ENCODE assay signal across 8 mouse cellular contexts in genomic region chr6:124918890-124919627, GRCm38 (mm10). TPM values are rescaled to one million over a fixed set of nuclear protein-coding genes. Genes with fewer than 3 reads are reported as not detected.
A peak's percentile ranks its signal among the peaks of the same experiment; 100 is the strongest.
DNase-seq lines count a peak whose midpoint lies in the region; ATAC-seq and TF ChIP-seq lines count a peak whose summit lies in the region.

No protein-coding gene starts in this region.

- 33% methylated on average over 13 of the region's 14 CpGs for WGBS in heart, adult 2 months
- 29% methylated on average over 13 of the region's 14 CpGs for WGBS in heart, postnatal 0 days
- 23% methylated on average over 13 of the region's 14 CpGs for WGBS in liver, postnatal 0 days (ENCODE audit: insufficient replicate concordance)

- in situ Hi-C loops in ES-E14 (cut with MboI; ENCODE audit: low sequenced_read_pairs in 2 of 2, unreplicated experiment in 2 of 2): no loop called here

- TF ChIP-seq POLR2A in heart, adult 2 months (IDR thresholded peaks at IDR 0.05; ENCODE audit: insufficient read depth, low read depth, low read length): no peak

- intact Hi-C loops in heart, adult 2 months (cut with DNase I): no loop called here
- intact Hi-C loops in heart, postnatal 25 days (cut with DNase I): loop anchor here (5.0 kb wide), 2 partner anchors 93 to 163 kb away; no protein-coding TSS in a partner anchor

- no peak for ATAC-seq in heart, postnatal 0 days (ENCODE audit: insufficient read depth, low read depth)
- ATAC-seq in liver, postnatal 0 days: no peak

- no peaks in the 10 kb centered on the region for H3K9me3 ChIP-seq in ES-E14 (ENCODE audit: control insufficient read depth, insufficient read depth, low read depth, low read length)
- no peaks in the 10 kb centered on the region for H3K9me3 ChIP-seq in heart, postnatal 0 days (replicated peaks; ENCODE audit: control insufficient read depth, low read length)
- no peaks in the 10 kb centered on the region for H3K9me3 ChIP-seq in liver, postnatal 0 days (ENCODE audit: low read length)

- peak overlapping the region; percentile 97 for H3K4me2 ChIP-seq in heart, postnatal 0 days (ENCODE audit: low read depth, low read length)
- peak overlapping the region; percentile 77 for H3K4me2 ChIP-seq in liver, postnatal 0 days (ENCODE audit: low read depth, low read length)

- DNase-seq in heart, adult 2 months: no peak
- DNase-seq in heart, postnatal 25 days (ENCODE audit: low spot score): no peak
- DNase-seq in ES-E14 (ENCODE audit: low read depth, low spot score): no peak
- DNase-seq in heart, postnatal 0 days (ENCODE audit: low spot score): no peak
- no peak for DNase-seq in liver, postnatal 0 days
- no peak for DNase-seq in left cerebral cortex, adult 9 months (ENCODE audit: low spot score in 2 of 2)
- no peak for DNase-seq in layer of hippocampus, adult 9-10 months (ENCODE audit: low spot score)
- DNase-seq in cerebellum, postnatal 36 days: no peak

- H3K4me3 ChIP-seq in heart, adult 2 months: peak overlapping the region; percentile 34; the same call in 1 of the 2 replicates
- H3K4me3 ChIP-seq in ES-E14 (ENCODE audit: insufficient read depth in 1 of 2, low read depth in 1 of 2, low read length in 2 of 2, poor library complexity in 1 of 2, severe bottlenecking in 1 of 2): peak overlapping the region in 1 of 2 experiments; percentile 10; a peak in 1 of 4 replicates
- H3K4me3 ChIP-seq in heart, postnatal 0 days (ENCODE audit: low read depth, low read length): peak overlapping the region; percentile 38; the same call in 1 of the 2 replicates
- H3K4me3 ChIP-seq in liver, postnatal 0 days (ENCODE audit: low read depth, low read length): peak overlapping the region; percentile 27

- H3K27ac ChIP-seq in heart, adult 2 months: peak overlapping the region; percentile 98
- peak overlapping the region; percentile 56; the same call in 1 of the 2 replicates for H3K27ac ChIP-seq in ES-E14 (ENCODE audit: insufficient read depth, low read depth, low read length, poor library complexity, severe bottlenecking)
- peak overlapping the region; percentile 100 for H3K27ac ChIP-seq in heart, postnatal 0 days (ENCODE audit: low read depth)
- H3K27ac ChIP-seq in liver, postnatal 0 days (ENCODE audit: low read depth): 0 out of 2 replicates have a peak overlapping the region, but pooled peaks have one; percentile 96

- TF ChIP-seq CTCF in heart, adult 2 months (IDR thresholded peaks at IDR 0.05): no peak
- TF ChIP-seq CTCF in heart, postnatal 0 days (IDR thresholded peaks at IDR 0.05; ENCODE audit: low read depth): no peak
- TF ChIP-seq CTCF in liver, postnatal 0 days (IDR thresholded peaks at IDR 0.05; ENCODE audit: low read depth): no peak

- 0 out of 2 replicates have a peak, but pooled peaks cover 2% of the 10 kb centered on the region for H3K79me2 ChIP-seq in heart, adult 2 months (replicated peaks; ENCODE audit: control insufficient read depth, insufficient read depth, low read length)

- H3K9ac ChIP-seq in heart, adult 2 months (ENCODE audit: low read depth, low read length): no peak overlapping the region
- peak overlapping the region; percentile 14; the same call in 1 of the 2 replicates for H3K9ac ChIP-seq in ES-E14 (ENCODE audit: insufficient read depth, low read depth, low read length, poor library complexity, severe bottlenecking)
- H3K9ac ChIP-seq in heart, postnatal 0 days (replicated peaks; ENCODE audit: low read depth, low read length): no peak overlapping the region
- no peak overlapping the region for H3K9ac ChIP-seq in liver, postnatal 0 days (replicated peaks)

- peaks cover 12% of the 10 kb centered on the region for H3K4me1 ChIP-seq in heart, adult 2 months (ENCODE audit: control insufficient read depth, insufficient read depth, low read length)
- peaks cover 5 to 30% of the 10 kb centered on the region in 2 experiments for H3K4me1 ChIP-seq in ES-E14 (ENCODE audit: control insufficient read depth in 2 of 2, insufficient read depth in 2 of 2, low read length in 2 of 2, poor library complexity in 1 of 2)
- peaks cover 39% of the 10 kb centered on the region for H3K4me1 ChIP-seq in heart, postnatal 0 days (ENCODE audit: control insufficient read depth, insufficient read depth)
- H3K4me1 ChIP-seq in liver, postnatal 0 days (ENCODE audit: insufficient read depth): peaks cover 20% of the 10 kb centered on the region

- no peaks in the 10 kb centered on the region for H3K36me3 ChIP-seq in heart, adult 2 months (ENCODE audit: control insufficient read depth, insufficient read depth, low read length)
- peaks cover 8% of the 10 kb centered on the region; the same call in 1 of the 2 replicates for H3K36me3 ChIP-seq in ES-E14 (ENCODE audit: control insufficient read depth, insufficient read depth, low read length, poor library complexity, severe bottlenecking)
- peaks cover 11% of the 10 kb centered on the region for H3K36me3 ChIP-seq in heart, postnatal 0 days (replicated peaks; ENCODE audit: control insufficient read depth, insufficient read depth, low read length)
- H3K36me3 ChIP-seq in liver, postnatal 0 days (replicated peaks; ENCODE audit: insufficient read depth, low read length): peaks cover 7% of the 10 kb centered on the region; the same call in 1 of the 2 replicates

- no peak for TF ChIP-seq EP300 in heart, adult 2 months (IDR thresholded peaks at IDR 0.05; ENCODE audit: insufficient read depth, low read depth, low read length)
- TF ChIP-seq EP300 in heart, postnatal 0 days (IDR thresholded peaks at IDR 0.05; ENCODE audit: low read depth): no peak
- TF ChIP-seq EP300 in liver, postnatal 0 days (IDR thresholded peaks at IDR 0.05; ENCODE audit: low read depth): no peak

- H3K27me3 ChIP-seq in heart, adult 2 months (ENCODE audit: control insufficient read depth, insufficient read depth, low read length): no peaks in the 10 kb centered on the region
- no peaks in the 10 kb centered on the region for H3K27me3 ChIP-seq in heart, postnatal 0 days (ENCODE audit: control insufficient read depth, insufficient read depth, low read length)
- H3K27me3 ChIP-seq in liver, postnatal 0 days (ENCODE audit: insufficient read depth, low read length): peaks cover 37% of the 10 kb centered on the region

TF ChIP-seq in ES-E14, 5 proteins besides CTCF, POLR2A, EP300 and RAD21:
- TF ChIP-seq CHD2 (IDR thresholded peaks at IDR 0.05; ENCODE audit: low read depth, low read length): no peak
- no peak for TF ChIP-seq ZNF384 (IDR thresholded peaks at IDR 0.05; ENCODE audit: low read depth, low read length)
- TF ChIP-seq ZC3H11A (IDR thresholded peaks at IDR 0.05; ENCODE audit: borderline replicate concordance, low read depth, low read length): no peak
- TF ChIP-seq MAFK (IDR thresholded peaks at IDR 0.05; ENCODE audit: insufficient read depth, low read depth, low read length): no peak
- TF ChIP-seq HCFC1 (IDR thresholded peaks at IDR 0.05; ENCODE audit: borderline replicate concordance, insufficient read depth, low read length): no peak

RNA-seq across cellular contexts. Expression of gene Ptms, which starts 0.8 kb away (rescaled TPM):
- total RNA-seq in heart, adult 2 months (2021): 100 to 1,000 TPM; 154 to 163 TPM
- 547 and 614 TPM in 2 replicates for polyA plus RNA-seq in heart, adult 2 months (2012; rRNA removed)
- 100 to 1,000 TPM; 235 to 245 TPM for total RNA-seq in heart, postnatal 25 days (2021)
- 66.7 and 67.4 TPM in 2 replicates for total RNA-seq in ES-E14 (2012; rRNA removed)
- total RNA-seq in heart, postnatal 0 days (2014; rRNA removed; ENCODE audit: low replicate concordance): 323 and 565 TPM in 2 replicates
- polyA plus RNA-seq in heart, postnatal 0 days (2015; fragmentation: Nextera tagmentation; extraction: Ambion mirVana): 221 and 246 TPM in 2 replicates
- 116 and 145 TPM in 2 replicates for polyA plus RNA-seq in liver, postnatal 0 days (2015; fragmentation: Nextera tagmentation; extraction: Ambion mirVana)

RNA-seq across cellular contexts. Expression of gene Lag3, which starts 7.6 kb away (rescaled TPM):
- total RNA-seq in heart, adult 2 months (2021): under 1 TPM; 0.32 to 0.34 TPM
- polyA plus RNA-seq in heart, adult 2 months (2012; rRNA removed): 0.29 and 0.47 TPM in 2 replicates
- total RNA-seq in heart, postnatal 25 days (2021): under 1 TPM; 0.34 to 0.83 TPM
- 1.0 and 1.2 TPM in 2 replicates for total RNA-seq in ES-E14 (2012; rRNA removed)
- total RNA-seq in heart, postnatal 0 days (2014; rRNA removed; ENCODE audit: low replicate concordance): 0.11 and 0.27 TPM in 2 replicates
- polyA plus RNA-seq in heart, postnatal 0 days (2015; fragmentation: Nextera tagmentation; extraction: Ambion mirVana): 0.82 and 0.85 TPM in 2 replicates
- 0.33 and 0.40 TPM in 2 replicates for polyA plus RNA-seq in liver, postnatal 0 days (2015; fragmentation: Nextera tagmentation; extraction: Ambion mirVana)

RNA-seq across cellular contexts. Expression of gene Mlf2, which starts 12.1 kb away (rescaled TPM):
- total RNA-seq in heart, adult 2 months (2021): 100 to 1,000 TPM; 179 to 194 TPM
- polyA plus RNA-seq in heart, adult 2 months (2012; rRNA removed): 259 and 275 TPM in 2 replicates
- total RNA-seq in heart, postnatal 25 days (2021): 100 to 1,000 TPM; 205 to 207 TPM
- total RNA-seq in ES-E14 (2012; rRNA removed): 179 and 196 TPM in 2 replicates
- total RNA-seq in heart, postnatal 0 days (2014; rRNA removed; ENCODE audit: low replicate concordance): 333 and 532 TPM in 2 replicates
- polyA plus RNA-seq in heart, postnatal 0 days (2015; fragmentation: Nextera tagmentation; extraction: Ambion mirVana): 296 and 298 TPM in 2 replicates
- 119 and 136 TPM in 2 replicates for polyA plus RNA-seq in liver, postnatal 0 days (2015; fragmentation: Nextera tagmentation; extraction: Ambion mirVana)

RNA-seq across cellular contexts. Expression of gene Cd4, which starts 31.0 kb away (rescaled TPM):
- under 1 TPM; 0.34 to 0.57 TPM for total RNA-seq in heart, adult 2 months (2021)
- 0.53 and 0.66 TPM in 2 replicates for polyA plus RNA-seq in heart, adult 2 months (2012; rRNA removed)
- 1 to 10 TPM in 1 of 2 experiments, under 1 TPM in 1; 0.73 to 1.3 TPM for total RNA-seq in heart, postnatal 25 days (2021)
- total RNA-seq in ES-E14 (2012; rRNA removed): 0.37 and 0.49 TPM in 2 replicates
- 4.5 TPM in 1 of 2 replicates, not detected in the other for total RNA-seq in heart, postnatal 0 days (2014; rRNA removed; ENCODE audit: low replicate concordance)
- 0.04 and 0.10 TPM in 2 replicates for polyA plus RNA-seq in heart, postnatal 0 days (2015; fragmentation: Nextera tagmentation; extraction: Ambion mirVana)
- 0.14 and 0.24 TPM in 2 replicates for polyA plus RNA-seq in liver, postnatal 0 days (2015; fragmentation: Nextera tagmentation; extraction: Ambion mirVana)

RNA-seq across cellular contexts. Expression of gene Cops7a, which starts 46.3 kb away (rescaled TPM):
- total RNA-seq in heart, adult 2 months (2021): 10 to 100 TPM; 83.2 to 99.8 TPM
- 208 and 238 TPM in 2 replicates for polyA plus RNA-seq in heart, adult 2 months (2012; rRNA removed)
- 10 to 100 TPM; 85.8 to 88.6 TPM for total RNA-seq in heart, postnatal 25 days (2021)
- 138 and 141 TPM in 2 replicates for total RNA-seq in ES-E14 (2012; rRNA removed)
- total RNA-seq in heart, postnatal 0 days (2014; rRNA removed; ENCODE audit: low replicate concordance): 203 and 241 TPM in 2 replicates
- polyA plus RNA-seq in heart, postnatal 0 days (2015; fragmentation: Nextera tagmentation; extraction: Ambion mirVana): 130 and 134 TPM in 2 replicates
- polyA plus RNA-seq in liver, postnatal 0 days (2015; fragmentation: Nextera tagmentation; extraction: Ambion mirVana): 61.0 TPM in 2 replicates
